In genomic region chr2:147185561-147185960, GRCm38 (mm10) we compare ENCODE assay signal across 7 mouse cellular contexts. TPM values are rescaled to one million over a fixed set of nuclear protein-coding genes. Genes with fewer than 3 reads are reported as not detected.
DNase-seq lines count a peak whose midpoint lies in the region; ATAC-seq lines count a peak whose summit lies in the region.

No protein-coding gene starts in this region.

- WGBS in forebrain, embryonic 15.5 days: under 1% methylated on average over 23 of the region's 23 CpGs
- WGBS in limb, embryonic 15.5 days: under 1% methylated on average over 23 of the region's 23 CpGs

- H3K36me3 ChIP-seq in forebrain, embryonic 15.5 days: no peaks in the 10 kb centered on the region
- no peaks in the 10 kb centered on the region for H3K36me3 ChIP-seq in limb, embryonic 15.5 days

- H3K9me3 ChIP-seq in forebrain, embryonic 15.5 days: no peaks in the 10 kb centered on the region
- no peaks in the 10 kb centered on the region for H3K9me3 ChIP-seq in limb, embryonic 15.5 days

- H3K9ac ChIP-seq in forebrain, embryonic 15.5 days (replicated peaks): no peak overlapping the region
- H3K9ac ChIP-seq in limb, embryonic 15.5 days: no peak overlapping the region

- no peak overlapping the region for H3K4me2 ChIP-seq in forebrain, embryonic 15.5 days (replicated peaks)
- 0 out of 2 replicates have a peak overlapping the region, but pooled peaks have one; percentile 31 for H3K4me2 ChIP-seq in limb, embryonic 15.5 days

- ATAC-seq in forebrain, embryonic 15.5 days (replicated peaks): no peak
- no peak for ATAC-seq in limb, embryonic 15.5 days (ENCODE audit: insufficient number of reproducible peaks, low FRiP score, low TSS enrichment, low read depth)

- H3K4me1 ChIP-seq in forebrain, embryonic 15.5 days: peaks cover 26% of the 10 kb centered on the region
- peaks cover 32% of the 10 kb centered on the region for H3K4me1 ChIP-seq in limb, embryonic 15.5 days

- no peak overlapping the region for H3K27ac ChIP-seq in forebrain, embryonic 15.5 days (replicated peaks)
- H3K27ac ChIP-seq in limb, embryonic 15.5 days: no peak overlapping the region

- DNase-seq in lung, postnatal 10 days: peak; percentile 7
- DNase-seq in lung, adult 18-20 months: no peak
- no peak for DNase-seq in right cerebral cortex, postnatal 4 days
- DNase-seq in cerebellum, adult 9-11 months: no peak
- DNase-seq in cerebellum, adult 18-20 months: no peak

- peak overlapping the region; percentile 12; the same call in 1 of the 2 replicates for H3K4me3 ChIP-seq in forebrain, embryonic 15.5 days
- H3K4me3 ChIP-seq in limb, embryonic 15.5 days: peak overlapping the region; percentile 18

- H3K27me3 ChIP-seq in forebrain, embryonic 15.5 days: peaks cover 89% of the 10 kb centered on the region
- H3K27me3 ChIP-seq in limb, embryonic 15.5 days: peaks cover 96% of the 10 kb centered on the region

RNA-seq across cellular contexts. Expression of gene Nkx2-2, which starts 8.5 kb away (rescaled TPM):
- polyA plus RNA-seq in forebrain, embryonic 15.5 days (2015; fragmentation: Nextera tagmentation; extraction: Ambion mirVana): 1.5 and 4.1 TPM in 2 replicates
- polyA plus RNA-seq in limb, embryonic 15.5 days (2015; fragmentation: Nextera tagmentation; extraction: Ambion mirVana): 0.11 TPM in 1 of 2 replicates, not detected in the other
